Comparison of ENCODE assay signal across 21 mouse cellular contexts in the genomic region with DNA sequence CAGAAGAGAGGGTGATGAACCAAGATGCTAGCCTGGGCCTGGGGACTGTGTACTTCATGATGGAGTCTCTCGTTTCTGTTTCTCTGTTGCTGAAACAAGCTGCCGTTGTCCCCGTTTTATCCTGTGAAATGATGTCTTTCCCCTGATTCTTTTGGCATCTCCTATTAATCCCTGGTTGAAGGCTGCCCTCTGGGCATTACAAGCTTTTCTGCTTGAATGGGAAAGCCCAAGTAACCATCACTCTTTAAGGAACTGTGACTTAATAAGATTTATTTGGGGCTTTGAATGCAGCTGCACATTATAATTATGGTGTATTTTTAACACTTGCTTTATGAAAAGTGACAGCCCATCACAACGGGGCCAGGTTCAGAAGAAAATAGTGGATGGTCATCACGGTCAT. TPM values are rescaled to one million over a fixed set of nuclear protein-coding genes. Genes with fewer than 3 reads are reported as not detected.
"Had no signal": no experiment of that assay in that cellular context is flagged by ENCODE, and none has a peak within 500 bp of the region (broad histone marks: within the 10 kb centered on the region; RNA-seq: fewer than 3 reads in every experiment).

No protein-coding gene starts in this region.

- H3K9ac ChIP-seq: liver, embryonic 13.5 days; liver, embryonic 15.5 days; liver, postnatal 0 days; lung, embryonic 15.5 days; neural tube, embryonic 12.5 days had no signal

- H3K9me3 ChIP-seq: liver, embryonic 13.5 days; liver, embryonic 15.5 days; lung, embryonic 15.5 days; neural tube, embryonic 12.5 days had no signal

- ATAC-seq: liver, postnatal 0 days; lung, postnatal 0 days; midbrain, embryonic 16.5 days had no signal

- H3K27ac ChIP-seq: liver, embryonic 13.5 days; liver, embryonic 15.5 days; lung, embryonic 15.5 days; macrophage; neural tube, embryonic 12.5 days had no signal

- H3K36me3 ChIP-seq: liver, embryonic 13.5 days; liver, embryonic 15.5 days; lung, embryonic 15.5 days; neural tube, embryonic 12.5 days had no signal

- H3K4me3 ChIP-seq: liver, embryonic 13.5 days; liver, embryonic 15.5 days; lung, embryonic 15.5 days; megakaryocyte, embryonic 14.5 days; neural tube, embryonic 12.5 days had no signal

- H3K4me2 ChIP-seq: liver, embryonic 13.5 days; liver, embryonic 15.5 days; lung, embryonic 15.5 days; midbrain, embryonic 11.5 days; neural tube, embryonic 12.5 days had no signal

- H3K4me1 ChIP-seq: liver, embryonic 13.5 days; liver, embryonic 15.5 days; lung, embryonic 15.5 days; megakaryocyte, embryonic 14.5 days had no signal

- H3K27me3 ChIP-seq: liver, embryonic 13.5 days; liver, embryonic 15.5 days; lung, embryonic 15.5 days; megakaryocyte, embryonic 14.5 days; neural tube, embryonic 12.5 days had no signal

- DNase-seq: liver, embryonic 13.5 days; liver, postnatal 0 days; lung, adult 2 months; lung, postnatal 14 days; lung, postnatal 36 days; right cerebral cortex, adult 18-20 months; right cerebral cortex, postnatal 25 days; right cerebral cortex, postnatal 4 days; spleen, adult 18-20 months; thymus, adult 18-20 months; thymus, postnatal 14 days; thymus, postnatal 36 days had no signal

RNA-seq across cellular contexts. Expression of gene Ctnnd2, which starts 40.4 kb away (rescaled TPM):
- total RNA-seq: monocyte, adult 5-6 weeks had no signal
